Mouse (Mus musculus) cerebellum, postnatal 14 days (tissue): ENCODE measurements at regions not wholly inside any gene's neighbourhood (a gene's known extent, or its start where the extent isn't known, plus 50 kb on each side); places are given as distances from the start of the nearest gene placed in this dataset.
A peak's percentile ranks its signal among the peaks of the same experiment; 100 is the strongest.

Source experiments
- DNase-seq, 2 experiments: peaks; one replicate each; pipeline ENCODE4 v3.0.0; 2021; ENCODE audit warnings: mixed read lengths in 2 of 2

- no peak for DNase-seq
These were observed 1247.5 kb upstream of the A1bg start for GRCm38 (mm10) chr15:62170337-62170736.

- DNase-seq = no peak
These were observed 1246.8 kb upstream of the A1bg start for GRCm38 (mm10) chr15:62169591-62170019.

GRCm38 (mm10) chr15:62168958-62169590, 1246.3 kb upstream of the A1bg start:
- no peak for DNase-seq

GRCm38 (mm10) chr15:62168522-62168921, 1245.7 kb upstream of the A1bg start:
- no peak for DNase-seq

- DNase-seq = no peak
These were observed 1244.0 kb upstream of the A1bg start for GRCm38 (mm10) chr15:62166786-62167185.

GRCm38 (mm10) chr15:62165826-62166500, 1243.2 kb upstream of the A1bg start:
- no peak for DNase-seq

GRCm38 (mm10) chr15:62164766-62165410, 1242.1 kb upstream of the A1bg start:
- DNase-seq = no peak

- no peak for DNase-seq
These were observed 1240.4 kb upstream of the A1bg start for GRCm38 (mm10) chr15:62163203-62163602.

GRCm38 (mm10) chr15:62162648-62163194, 1239.9 kb upstream of the A1bg start:
- no peak for DNase-seq

GRCm38 (mm10) chr15:62161975-62162647, 1239.3 kb upstream of the A1bg start:
- peak; percentile 70 to 86 for DNase-seq

- peak; percentile 76 to 84 for DNase-seq
These were observed 1238.2 kb upstream of the A1bg start for GRCm38 (mm10) chr15:62161061-62161460.

GRCm38 (mm10) chr15:62158875-62159675, 1236.3 kb upstream of the A1bg start:
- DNase-seq = no peak

- DNase-seq = no peak
These were observed 1234.6 kb upstream of the A1bg start for GRCm38 (mm10) chr15:62157200-62158033.

- DNase-seq = no peak
These were observed 1230.4 kb upstream of the A1bg start for GRCm38 (mm10) chr15:62153222-62153621.

- DNase-seq = no peak
These were observed 1229.3 kb upstream of the A1bg start for GRCm38 (mm10) chr15:62152133-62152532.

- DNase-seq = no peak
These were observed 1228.9 kb upstream of the A1bg start for GRCm38 (mm10) chr15:62151690-62152089.

GRCm38 (mm10) chr15:62150296-62150695, 1227.5 kb upstream of the A1bg start:
- peak; percentile 33 to 46 for DNase-seq

- peak in 1 of 2 experiments; percentile 13 for DNase-seq
These were observed 1225.9 kb upstream of the A1bg start for GRCm38 (mm10) chr15:62148680-62149237.

GRCm38 (mm10) chr15:62147343-62147953, 1224.6 kb upstream of the A1bg start:
- no peak for DNase-seq

GRCm38 (mm10) chr15:62145643-62146285, 1223.0 kb upstream of the A1bg start:
- no peak for DNase-seq
